Mouse (Mus musculus) kidney, adult 2 months (tissue): ENCODE data around the gene Arhgap10.

Experiments
- CTCF ChIP-seq: fragments of 200-500 bp; conservative IDR thresholded peaks from 2 replicates; pipeline ENCODE4 v1.5.1; 2011; ENCODE audit warnings: low read depth, mild to moderate bottlenecking, control low read depth, low read length, moderate library complexity, mixed read lengths; ENCODE audit not compliant: insufficient read depth, insufficient read length
- POLR2A ChIP-seq: fragments of 200-500 bp; IDR thresholded peaks from one replicate; pipeline ENCODE4 v1.6.1; 2011; ENCODE audit warnings: low read depth, low read length, control low read depth

- TF ChIP-seq CTCF (no peak), POLR2A (no peak)
These were observed 133.7 kb downstream of the Arhgap10 start for GRCm38 (mm10) chr8:77384080-77384479.
